Mouse (Mus musculus): ENCODE data around the gene Ctnnb1.
"Not testable (repeated sequence)": the region's sequence is repeated elsewhere in the genome, so short reads cannot be mapped to it uniquely, and the experiment has no call there.

Gene Ctnnb1

DNA sequence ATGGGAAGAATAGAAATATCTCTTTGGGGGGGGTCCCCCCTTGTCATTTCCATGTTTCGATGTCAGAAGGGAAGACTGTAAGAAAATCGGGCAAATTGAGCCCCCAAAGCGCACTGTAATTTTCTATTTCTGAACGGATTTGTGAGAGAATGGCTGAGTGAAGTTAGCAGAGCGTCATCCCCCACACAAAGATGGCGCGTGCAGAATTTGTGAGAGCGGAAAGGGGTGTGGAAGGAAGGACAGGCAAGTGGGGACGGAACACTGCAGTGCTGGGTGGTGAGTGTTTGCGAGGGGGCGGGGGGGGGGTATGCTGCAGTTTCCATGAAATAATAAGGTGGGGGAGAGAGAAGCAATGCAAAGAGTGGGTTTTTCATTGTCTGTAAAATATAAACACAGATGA lies at the start of gene Ctnnb1:
Gene Ctnnb1 (plus strand): TSS at position 136 of the 400 bp plus-strand sequence.
- DNase-seq = no peak

DNA sequence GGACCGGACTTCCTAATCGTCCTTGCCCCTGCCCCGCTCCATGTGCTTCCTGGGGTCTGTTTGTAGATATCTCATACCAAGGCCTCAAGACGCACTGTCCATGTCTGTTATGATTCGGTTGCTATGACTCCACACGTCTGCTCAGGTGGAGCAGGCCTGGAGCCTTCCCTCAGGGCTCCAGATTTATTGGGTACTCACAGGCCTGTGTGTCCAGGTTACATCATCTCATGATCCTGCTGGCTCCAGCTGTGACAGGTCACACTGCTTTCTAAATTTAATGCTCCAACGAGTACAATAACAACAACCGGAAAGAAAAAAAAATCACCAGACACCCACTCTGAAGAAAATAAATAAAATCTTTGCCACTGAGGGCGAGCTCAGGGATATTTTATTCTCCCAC lies 48.7 kb upstream of the Ctnnb1 start:
- DNase-seq = no peak

DNA sequence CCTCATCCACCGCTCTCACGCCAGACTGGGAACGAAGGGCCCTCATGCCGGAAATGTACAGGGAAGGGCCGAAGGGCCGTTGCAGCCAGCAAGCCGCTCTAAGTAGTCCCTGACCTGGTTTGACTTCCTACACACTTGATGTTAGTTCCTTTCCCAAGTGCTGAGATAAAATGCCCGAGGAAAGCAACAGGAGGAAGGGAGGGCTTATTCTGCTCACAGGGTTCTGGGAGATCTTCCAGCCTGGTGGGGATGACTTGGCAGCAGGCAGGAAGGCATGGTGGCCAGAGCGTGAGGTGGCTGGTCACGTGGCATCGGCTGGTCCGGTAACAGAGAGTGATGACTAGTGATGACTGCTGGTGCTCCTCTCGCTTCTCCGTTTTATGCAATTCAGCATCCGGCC lies 47.9 kb upstream of the Ctnnb1 start:
- peak; percentile 55 to 71 for DNase-seq

DNA sequence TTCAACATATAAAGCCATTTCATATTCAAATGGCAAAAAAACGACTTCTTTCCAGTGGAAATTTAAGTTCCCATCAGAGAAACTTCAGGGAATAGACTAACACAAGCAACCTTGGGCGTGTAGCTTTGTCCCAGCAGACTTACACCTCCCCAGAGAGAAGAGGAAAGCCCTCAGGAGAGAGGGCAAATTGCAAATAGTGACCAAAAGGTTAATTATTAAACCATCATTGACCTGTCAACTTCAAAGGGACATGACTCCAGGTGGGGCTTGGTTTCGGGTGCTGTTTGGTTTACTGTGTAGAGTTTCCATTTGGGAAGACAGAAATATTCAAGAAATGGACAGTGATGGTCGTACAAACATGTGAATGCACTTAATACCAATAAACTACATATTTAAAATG lies 47.2 kb upstream of the Ctnnb1 start:
- DNase-seq = no peak

DNA sequence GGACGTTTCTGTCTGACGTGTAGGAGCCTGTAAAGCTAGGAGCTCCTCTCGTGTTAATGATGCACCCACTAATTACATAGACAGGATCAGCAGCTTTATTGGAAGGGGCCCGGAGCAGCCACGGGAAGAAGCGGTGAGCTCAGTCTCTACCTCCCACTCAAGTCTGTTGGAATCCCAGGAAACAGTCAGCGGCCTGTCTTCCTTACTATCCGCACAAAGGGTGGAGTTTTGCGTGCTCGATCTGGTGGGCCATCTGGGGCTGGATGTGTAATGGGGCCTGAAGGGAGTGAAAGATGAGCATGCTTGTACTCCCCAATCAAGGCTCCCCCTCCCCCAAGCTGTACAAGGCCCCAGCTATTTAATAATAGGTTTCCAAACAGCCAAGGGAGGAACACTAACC lies 44.3 kb upstream of the Ctnnb1 start:
- no peak for DNase-seq

DNA sequence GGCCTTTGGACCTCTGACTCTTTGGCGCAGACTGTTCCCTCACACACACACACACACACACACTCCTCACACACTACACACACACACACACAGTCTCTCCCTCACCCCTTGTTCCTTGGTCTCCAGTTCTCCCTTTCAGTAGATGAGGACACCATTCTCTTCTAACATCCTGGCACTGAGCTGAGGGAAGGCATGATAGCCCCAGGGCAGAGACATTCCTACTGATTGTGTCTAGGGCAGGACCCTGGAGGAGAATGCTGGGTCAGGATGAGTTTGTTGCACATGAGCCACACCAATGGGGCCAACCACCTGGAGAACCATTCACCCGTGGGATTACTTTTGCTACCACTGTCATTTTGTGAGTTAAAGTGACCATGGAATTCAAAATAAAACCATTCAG lies 41.4 kb upstream of the Ctnnb1 start:
- no peak for DNase-seq

DNA sequence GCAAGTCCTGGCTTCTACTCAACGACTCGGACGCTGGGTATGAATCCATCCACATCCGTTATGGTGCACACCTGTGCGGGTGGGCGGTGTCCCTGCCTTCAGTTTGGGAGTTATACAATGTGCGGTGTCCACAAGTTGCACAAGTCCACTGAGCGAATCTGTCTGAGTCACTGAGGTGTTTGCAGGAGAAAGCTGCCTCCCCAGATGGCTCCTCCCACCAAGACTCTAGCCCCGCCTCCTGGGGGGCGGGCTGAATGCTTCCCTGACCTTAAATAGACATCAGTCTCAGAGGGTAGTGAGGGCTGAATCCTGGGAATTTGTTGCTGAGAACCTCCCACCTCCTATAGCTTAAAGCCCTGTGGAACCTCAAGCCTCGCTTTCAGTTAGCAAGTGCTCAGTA lies 35.6 kb upstream of the Ctnnb1 start:
- DNase-seq = no peak

DNA sequence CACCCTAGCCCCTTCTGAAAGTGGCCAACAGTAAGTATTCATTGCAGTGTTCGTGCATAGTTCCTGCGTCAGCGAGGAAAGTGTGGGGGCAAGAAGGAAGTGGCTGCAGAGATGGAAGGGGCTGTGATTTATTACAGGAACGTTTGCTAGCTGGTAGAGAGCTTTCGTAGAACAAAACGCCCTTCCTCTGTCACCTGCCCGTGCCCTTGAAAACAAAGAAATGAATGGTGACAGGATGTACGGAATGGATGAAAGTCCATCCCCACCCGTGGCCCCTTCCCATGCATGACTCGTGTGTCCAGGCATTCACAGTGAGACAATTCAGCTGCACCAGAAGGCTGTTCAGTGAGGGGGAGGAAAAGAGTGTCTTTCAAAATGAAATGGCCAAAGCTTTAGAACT lies 35.0 kb upstream of the Ctnnb1 start:
- no peak for DNase-seq

DNA sequence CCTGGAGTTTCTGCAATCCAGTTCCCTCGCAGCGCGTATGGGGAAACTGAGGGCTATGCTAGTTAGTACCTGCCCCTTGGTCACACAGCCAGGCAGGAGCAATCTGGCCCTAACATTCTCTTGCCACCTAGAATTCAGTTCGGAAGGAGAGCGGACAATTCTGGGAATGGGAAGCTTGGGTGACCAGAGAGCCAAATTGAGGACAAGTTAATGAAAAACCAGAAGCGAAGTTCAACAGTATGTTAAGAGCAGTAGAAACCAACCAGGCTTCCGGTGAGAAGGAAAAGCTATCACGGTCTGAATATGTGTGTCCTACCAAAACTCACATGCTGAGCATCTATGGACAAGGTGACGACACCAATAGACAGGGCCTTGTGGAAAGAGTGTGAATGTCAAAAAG lies 34.6 kb upstream of the Ctnnb1 start:
- no peak for DNase-seq

DNA sequence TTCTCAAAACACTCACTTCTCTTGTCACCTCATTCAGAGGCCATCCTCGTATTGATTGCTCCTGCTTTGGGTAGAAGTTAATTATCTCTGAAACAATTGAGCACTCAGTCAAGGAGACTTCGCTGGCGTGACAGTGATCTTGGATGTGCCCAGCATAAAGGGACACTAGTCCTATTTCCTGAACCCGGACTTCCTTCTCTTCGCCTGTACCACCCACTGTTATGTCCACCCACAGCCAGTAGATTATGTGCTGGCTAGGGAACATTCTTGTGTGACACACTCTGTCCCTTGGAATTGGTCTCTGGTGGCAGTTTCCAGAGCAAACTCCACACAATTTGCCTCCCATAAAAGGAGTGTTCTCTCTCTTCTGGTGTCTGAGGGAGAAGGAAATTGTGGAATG lies 32.5 kb upstream of the Ctnnb1 start:
- DNase-seq = no peak

DNA sequence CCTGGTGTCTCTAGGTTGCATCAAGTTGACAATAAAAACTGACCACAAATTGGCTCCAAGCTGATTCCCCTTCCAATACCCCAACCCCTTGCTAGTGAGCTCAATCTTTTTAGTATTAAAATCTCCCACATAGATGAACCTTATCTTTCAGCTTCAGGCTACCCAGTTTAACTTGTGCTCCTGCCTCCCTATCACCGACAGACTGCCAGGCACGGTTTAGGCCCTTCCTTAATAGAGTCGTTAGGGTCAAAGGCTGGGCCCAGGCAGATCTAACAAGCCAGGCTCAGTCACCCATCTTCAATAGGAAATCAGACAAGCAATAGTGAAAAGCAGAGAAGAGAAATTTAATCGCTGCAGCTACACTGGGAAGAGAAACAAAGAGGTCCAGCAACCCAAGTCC lies 31.7 kb upstream of the Ctnnb1 start:
- no peak for DNase-seq

DNA sequence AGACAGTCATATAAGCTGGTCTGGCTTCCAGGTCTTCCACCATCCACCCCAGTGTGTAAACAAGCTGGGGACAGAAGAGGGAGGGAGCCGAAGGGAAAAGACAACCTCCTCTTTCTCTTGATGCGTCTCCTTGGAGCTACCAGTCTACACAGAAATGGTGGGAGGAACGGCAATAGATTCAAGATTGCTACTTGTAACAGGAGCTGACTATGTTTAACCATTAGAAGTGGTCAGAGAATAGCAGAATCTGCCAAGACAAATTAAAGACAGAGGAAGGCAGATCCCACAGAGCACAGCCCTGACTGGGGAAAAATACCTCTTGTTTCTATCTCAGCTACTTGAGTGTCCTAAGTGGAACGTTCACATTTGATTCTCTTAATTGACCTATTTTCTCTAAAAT lies 29.2 kb upstream of the Ctnnb1 start:
- no peak for DNase-seq

DNA sequence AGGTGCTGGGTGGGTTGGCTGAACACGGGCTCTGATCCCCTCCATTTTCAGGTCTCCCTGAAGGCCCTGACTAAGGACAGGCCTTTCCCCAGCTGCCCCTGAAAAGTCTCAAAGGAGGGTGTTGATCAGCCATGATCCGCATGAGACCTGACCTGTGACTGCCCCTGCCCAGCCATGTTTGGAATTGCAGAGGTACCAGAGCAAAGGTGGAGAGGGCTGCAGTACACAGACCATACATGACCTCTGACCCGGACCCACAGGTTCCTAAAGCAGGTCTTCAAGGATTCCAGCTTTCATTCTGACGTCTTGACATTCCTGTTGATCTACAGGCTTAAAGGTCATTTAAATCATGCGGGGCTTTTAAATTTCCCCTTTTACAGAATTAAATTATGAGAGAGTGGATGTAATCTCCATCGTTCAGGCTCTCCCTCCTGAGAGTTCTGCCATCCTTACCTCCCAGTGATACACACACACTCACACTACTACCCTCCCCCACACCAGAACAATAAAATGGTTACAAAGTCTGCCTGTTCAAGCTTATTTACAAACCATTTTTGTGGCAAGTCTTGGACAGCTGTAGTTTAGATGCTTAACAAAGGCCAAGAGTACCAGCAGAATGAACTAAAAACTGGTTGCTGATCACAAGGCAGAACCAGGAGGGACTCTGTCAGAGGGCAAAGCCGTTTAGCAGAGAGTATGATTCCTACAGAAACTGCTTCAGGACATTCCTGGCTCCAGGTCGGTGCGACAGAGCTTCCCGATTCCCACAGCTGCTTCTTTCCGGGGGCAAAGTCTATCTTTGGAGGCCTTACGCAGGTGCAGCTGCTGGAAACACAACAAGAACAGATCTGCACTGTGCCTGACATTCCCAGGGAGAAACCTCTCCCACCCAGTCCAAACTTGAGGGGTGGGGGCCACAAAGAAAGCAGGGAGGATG lies 28.4 kb upstream of the Ctnnb1 start:
- DNase-seq = no peak

DNA sequence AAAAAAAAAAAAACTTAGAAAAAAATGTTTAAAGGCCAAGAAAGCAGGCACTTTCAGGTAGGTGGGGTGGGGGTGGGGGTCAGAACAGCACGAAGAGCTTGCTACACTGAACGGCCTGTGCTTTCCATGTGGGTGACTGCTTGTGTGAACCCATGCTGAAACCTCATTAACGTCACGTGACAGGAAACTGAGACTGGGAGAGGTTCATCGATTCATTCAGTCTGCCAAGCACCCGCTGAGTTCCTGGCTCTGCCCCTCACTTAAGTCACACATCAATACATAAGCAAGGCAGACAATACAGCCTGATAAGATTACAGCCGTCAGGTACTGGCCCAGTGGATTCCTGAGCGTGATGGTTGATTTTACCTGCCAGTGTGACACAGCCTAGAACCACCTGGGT lies 26.5 kb upstream of the Ctnnb1 start:
- no peak for DNase-seq

DNA sequence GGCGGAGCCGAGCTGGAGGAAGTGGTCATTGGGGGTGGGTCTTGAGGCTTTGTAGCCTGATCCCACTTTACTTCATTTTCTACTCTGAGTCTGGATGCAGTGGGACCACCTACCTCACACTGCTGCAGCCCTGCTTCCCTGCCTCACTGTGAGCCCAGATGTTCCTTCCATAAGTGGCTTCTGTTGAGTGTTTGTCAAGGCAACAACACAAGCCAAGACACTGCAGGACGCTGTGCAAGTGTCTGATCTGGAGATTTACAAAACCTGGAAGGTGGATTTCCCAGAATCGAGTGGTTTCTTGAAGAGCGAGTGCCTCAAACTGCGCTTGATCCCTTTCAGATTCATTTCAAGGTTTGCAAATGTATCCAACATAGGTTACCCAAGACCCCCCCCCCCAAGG lies 20.6 kb upstream of the Ctnnb1 start:
- no peak for DNase-seq

DNA sequence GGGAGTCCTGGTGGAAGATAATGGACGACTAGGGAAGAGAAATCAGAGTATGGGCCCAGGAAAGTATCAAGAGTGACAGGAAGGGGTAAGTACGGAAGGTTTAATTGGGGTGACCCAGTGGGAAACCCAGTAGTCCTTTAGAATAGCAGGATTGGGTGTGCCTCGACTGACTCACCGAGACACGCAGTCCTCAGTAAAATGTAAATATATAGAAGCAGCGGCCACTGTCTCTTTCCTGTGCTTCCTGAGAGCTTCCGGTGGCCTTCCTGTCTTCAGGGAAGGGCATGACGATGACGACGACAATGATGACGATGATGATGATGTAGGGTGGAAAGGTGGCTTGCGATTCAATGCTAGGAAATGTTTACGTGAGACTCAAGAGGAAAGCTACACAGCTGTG lies 15.9 kb upstream of the Ctnnb1 start:
- no peak for DNase-seq

DNA sequence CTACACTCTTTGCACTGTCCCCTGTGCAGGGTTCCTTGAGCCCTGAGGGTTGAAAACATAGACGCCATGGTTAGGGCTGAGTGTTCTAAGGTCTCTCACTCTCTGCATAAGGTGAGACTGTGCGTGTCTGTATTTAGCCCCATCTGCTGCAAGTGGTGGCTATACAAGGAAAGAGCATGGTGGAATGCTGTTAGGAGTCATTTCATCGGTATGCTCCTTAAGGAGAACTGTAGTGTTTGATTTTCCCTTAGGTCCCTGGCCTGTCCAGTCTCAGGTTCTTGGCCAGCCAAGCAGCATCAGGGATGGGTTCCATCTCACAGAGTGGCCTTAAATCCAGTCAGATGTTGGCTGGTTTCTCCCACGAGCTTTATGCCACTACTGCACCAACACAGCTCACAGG lies 14.6 kb upstream of the Ctnnb1 start:
- DNase-seq = no peak

DNA sequence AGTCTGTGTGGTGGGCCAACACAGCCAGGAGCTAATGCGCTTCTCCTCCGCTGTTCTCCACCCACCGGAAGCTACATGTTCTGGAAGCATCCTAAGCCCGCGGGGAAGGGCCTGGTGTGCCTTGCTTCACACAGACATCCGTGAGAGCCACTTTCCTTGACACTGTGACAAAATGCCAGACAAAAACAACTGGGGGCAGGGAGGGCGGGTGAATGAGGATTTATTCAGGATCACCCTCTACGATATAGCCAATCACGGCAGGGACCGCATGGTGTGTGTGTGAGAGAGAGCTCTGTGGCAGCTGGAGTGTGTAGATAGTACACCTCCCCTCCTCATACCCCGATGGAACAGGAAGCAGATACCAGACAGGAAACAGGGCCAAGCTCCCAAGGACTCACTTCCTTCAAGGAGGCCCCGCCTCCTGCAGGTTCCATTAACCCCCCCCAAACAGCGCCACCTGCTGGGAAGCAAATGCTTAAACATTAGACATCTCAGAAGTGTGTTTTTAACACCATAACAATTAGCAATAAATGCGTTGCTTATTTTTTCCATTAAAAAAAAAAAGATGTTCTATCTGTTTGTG lies 14.0 kb upstream of the Ctnnb1 start:
- DNase-seq = no peak

DNA sequence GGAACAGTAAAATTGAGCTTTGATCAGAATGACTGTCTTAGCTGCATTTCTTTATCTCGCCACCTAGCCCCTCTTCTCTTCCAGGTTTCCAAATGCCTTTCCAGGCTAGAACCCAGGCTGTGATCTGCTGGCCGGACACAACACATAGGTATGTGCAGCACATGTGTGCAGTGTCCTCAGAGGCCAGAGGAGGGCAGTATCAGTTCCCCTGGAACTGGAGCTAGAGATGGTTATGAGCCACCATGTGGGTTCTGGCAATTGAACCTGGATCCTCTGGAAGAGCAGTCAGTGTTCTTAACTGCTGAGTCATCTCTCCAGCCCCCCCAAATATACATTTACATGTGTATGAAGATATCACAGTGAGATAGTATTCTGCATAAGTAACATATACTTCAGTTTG lies 11.4 kb upstream of the Ctnnb1 start:
- not testable (repeated sequence) for DNase-seq

DNA sequence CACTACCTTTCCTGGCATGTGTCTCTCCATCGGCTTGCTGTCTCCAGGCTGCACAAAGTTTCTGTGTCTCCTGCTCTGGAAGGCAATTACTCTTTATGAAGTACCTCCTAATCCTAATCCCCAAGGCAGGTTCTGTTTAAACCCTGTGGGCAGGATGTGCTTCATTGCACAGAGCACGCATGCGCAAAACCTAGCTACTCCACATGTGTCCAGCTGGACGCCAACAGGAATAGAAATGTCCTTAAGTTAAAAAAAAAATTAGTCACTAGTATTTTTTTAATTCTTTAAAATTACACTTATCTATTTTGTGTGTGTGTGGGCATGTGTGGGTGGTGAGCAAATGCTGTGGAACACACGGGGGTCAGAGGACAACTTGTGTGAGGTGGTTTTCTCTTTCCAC lies 10.8 kb upstream of the Ctnnb1 start:
- DNase-seq = no peak

DNA sequence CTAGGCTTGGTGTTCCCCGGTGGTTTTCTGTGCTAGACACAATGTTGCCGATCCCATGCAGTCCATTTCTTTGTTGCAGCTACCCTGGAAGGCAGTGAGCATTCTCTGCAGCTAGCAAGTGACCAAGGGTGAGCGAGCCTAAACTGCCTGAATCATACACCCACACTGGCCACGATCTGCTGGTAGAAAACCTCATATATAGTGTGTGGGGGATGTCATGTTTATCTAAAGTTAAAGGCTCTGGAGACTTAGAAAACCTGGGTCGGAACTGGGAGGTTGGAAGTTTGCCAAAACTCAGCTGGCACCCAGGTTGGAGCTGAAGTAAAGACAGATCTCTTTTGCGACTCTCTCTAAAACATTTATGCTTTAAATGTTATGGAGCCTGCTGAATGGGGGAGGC lies 10.4 kb upstream of the Ctnnb1 start:
- no peak for DNase-seq

DNA sequence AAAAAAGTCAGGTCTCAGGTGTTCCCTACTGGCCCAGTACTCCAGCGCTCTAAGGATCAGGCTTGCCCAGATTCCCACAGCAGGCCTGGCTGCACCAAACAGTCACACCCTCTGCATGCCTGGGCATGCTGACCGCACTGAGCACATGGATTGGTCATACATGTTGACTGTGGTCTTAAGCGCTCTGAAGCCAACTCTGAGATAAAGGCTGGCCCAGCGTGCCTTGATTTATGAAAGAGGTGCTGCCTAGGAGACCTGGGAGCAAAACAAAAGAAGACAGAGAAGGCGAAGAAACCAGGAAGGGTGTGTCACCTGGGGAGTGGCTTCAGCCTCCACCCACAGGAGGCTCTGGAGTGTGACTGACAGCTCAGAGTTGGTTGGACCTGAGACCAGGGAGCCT lies 9.9 kb upstream of the Ctnnb1 start:
- no peak for DNase-seq

DNA sequence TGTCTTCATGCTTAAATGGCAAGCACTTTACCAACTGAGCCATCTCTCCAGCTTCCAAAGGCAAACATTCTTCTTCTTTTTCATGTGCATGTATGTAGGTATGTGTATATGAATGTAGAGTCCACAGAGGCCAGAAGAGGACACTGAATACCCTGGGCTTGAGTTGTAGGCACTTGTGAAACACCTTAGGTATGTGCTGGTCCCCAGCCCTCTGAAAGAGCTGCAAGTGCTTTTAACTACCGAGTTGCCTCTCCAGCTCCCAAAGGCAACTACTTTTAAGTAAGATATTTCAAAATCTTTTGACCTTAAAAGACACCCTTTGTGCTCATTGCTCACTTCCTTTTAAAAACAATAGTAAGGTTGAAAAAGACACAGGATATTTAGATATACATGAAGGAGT lies 2.9 kb upstream of the Ctnnb1 start:
- no peak for DNase-seq

DNA sequence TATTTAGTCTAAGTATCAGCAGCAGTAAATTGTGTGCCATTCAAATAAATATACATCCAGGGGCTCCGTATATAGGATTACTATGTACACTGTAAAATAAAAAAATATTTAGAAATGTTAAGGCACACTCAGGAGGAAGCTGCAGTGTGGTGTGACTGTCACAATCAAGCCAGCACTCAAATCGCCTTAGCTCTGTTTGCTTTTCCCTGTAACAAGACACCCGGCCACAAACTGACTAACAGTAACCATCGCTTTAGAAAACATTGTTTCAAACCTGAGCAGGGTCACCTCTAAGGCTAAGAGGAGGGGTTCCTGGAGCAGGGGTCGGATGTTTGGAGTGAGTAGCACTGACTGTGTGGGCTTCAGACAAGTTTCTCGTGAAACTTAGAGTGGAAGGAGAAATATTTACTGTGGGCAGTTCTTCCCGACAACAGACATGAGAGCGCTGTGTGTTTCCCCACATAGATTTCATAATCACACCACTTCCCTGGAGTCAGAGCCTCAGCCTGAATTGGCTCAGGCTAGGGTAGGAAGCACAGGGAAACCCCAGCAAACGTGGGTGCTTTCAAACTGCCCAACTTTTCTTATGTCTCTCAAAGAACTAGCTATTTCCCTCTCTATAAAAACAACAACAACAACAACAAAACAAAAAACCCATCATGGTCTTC lies 1.9 kb upstream of the Ctnnb1 start:
- no peak for DNase-seq

All from cerebellum, postnatal 25 days (tissue).